Mouse (Mus musculus) mouse trophoblast stem cell (cell line): ENCODE results near the gene Hint1.
"Not testable (repeated sequence)": the region's sequence is repeated elsewhere in the genome, so short reads cannot be mapped to it uniquely, and the experiment has no call there.

ENCODE experiments used
- in situ Hi-C, 2 experiments: fragments of 300-500 bp; cut with MseI, MboI; formaldehyde crosslinking; loops; 2 replicates in 1 of 2; 3 replicates in 1 of 2; pipeline ENCODE4 v1.15.1; 2025

Hint1 gene

GRCm38 (mm10) chr11:54866119-54867048 is at the start of gene Hint1:
TSS of gene Hint1 (plus strand) at chr11:54866383.
- in situ Hi-C loops: no loop called here

- in situ Hi-C loops: no loop called here
These were observed 48.7 kb upstream of the Hint1 start for GRCm38 (mm10) chr11:54817449-54817848.

- in situ Hi-C loops: no loop called here
These were observed 46.7 kb upstream of the Hint1 start for GRCm38 (mm10) chr11:54819489-54819888.

- in situ Hi-C loops: no loop called here
These were observed 42.7 kb upstream of the Hint1 start for GRCm38 (mm10) chr11:54823467-54823866.

- in situ Hi-C loops: no loop called here
These were observed 40.4 kb upstream of the Hint1 start for GRCm38 (mm10) chr11:54825774-54826173.

GRCm38 (mm10) chr11:54826819-54827218 is 39.4 kb upstream of the Hint1 start:
- in situ Hi-C loops: no loop called here

- in situ Hi-C loops: no loop called here
These were observed 32.4 kb upstream of the Hint1 start for GRCm38 (mm10) chr11:54833833-54834232.

- in situ Hi-C loops: no loop called here
These were observed 31.6 kb upstream of the Hint1 start for GRCm38 (mm10) chr11:54834596-54834995.

- in situ Hi-C loops: no loop called here
These were observed 30.1 kb upstream of the Hint1 start for GRCm38 (mm10) chr11:54836106-54836505.

GRCm38 (mm10) chr11:54839696-54840095 is 26.5 kb upstream of the Hint1 start:
- in situ Hi-C loops: no loop called here

- in situ Hi-C loops: no loop called here
These were observed 25.3 kb upstream of the Hint1 start for GRCm38 (mm10) chr11:54840891-54841290.

GRCm38 (mm10) chr11:54844424-54844823 is 21.8 kb upstream of the Hint1 start:
- in situ Hi-C loops: no loop called here

GRCm38 (mm10) chr11:54844959-54845358 is 21.2 kb upstream of the Hint1 start:
- in situ Hi-C loops: no loop called here

GRCm38 (mm10) chr11:54845470-54846442 is 20.4 kb upstream of the Hint1 start:
- in situ Hi-C loops: no loop called here

GRCm38 (mm10) chr11:54849961-54850758 is 16.0 kb upstream of the Hint1 start:
- in situ Hi-C loops: no loop called here

GRCm38 (mm10) chr11:54851656-54852055 is 14.5 kb upstream of the Hint1 start:
- in situ Hi-C loops: no loop called here

- in situ Hi-C loops: not testable (repeated sequence)
These were observed 7.3 kb upstream of the Hint1 start for GRCm38 (mm10) chr11:54858880-54859279.

- in situ Hi-C loops: loop anchor here (5.0 kb wide), 2 partner anchors 72 to 152 kb away; partner anchors contain the start of gene Cdc42se2 (in 1 of the 2)
These were observed 6.6 kb upstream of the Hint1 start for GRCm38 (mm10) chr11:54859322-54860165.

GRCm38 (mm10) chr11:54860256-54861038 is 5.7 kb upstream of the Hint1 start, which contains the start of gene Lyrm7:
TSS of gene Lyrm7 (minus strand) at chr11:54860916.
- in situ Hi-C loops: loop anchor here (5.0 kb wide), 2 partner anchors 73 to 153 kb away; partner anchors contain the start of gene Cdc42se2 (in 1 of the 2)
